Mouse (Mus musculus) ES-E14 (cell line): ENCODE data around the gene Slc39a9.

Experiments used
- HCFC1 ChIP-seq: IDR thresholded peaks from 2 replicates; pipeline ENCODE4 v1.6.1; 2012; ENCODE audit warnings: low read length, inconsistent platforms, borderline replicate concordance; ENCODE audit not compliant: insufficient read depth
- MAFK ChIP-seq: IDR thresholded peaks from 2 replicates; pipeline ENCODE4 v1.6.1; 2014; ENCODE audit warnings: mild to moderate bottlenecking, low read depth, low read length, inconsistent platforms; ENCODE audit not compliant: insufficient read depth

DNA sequence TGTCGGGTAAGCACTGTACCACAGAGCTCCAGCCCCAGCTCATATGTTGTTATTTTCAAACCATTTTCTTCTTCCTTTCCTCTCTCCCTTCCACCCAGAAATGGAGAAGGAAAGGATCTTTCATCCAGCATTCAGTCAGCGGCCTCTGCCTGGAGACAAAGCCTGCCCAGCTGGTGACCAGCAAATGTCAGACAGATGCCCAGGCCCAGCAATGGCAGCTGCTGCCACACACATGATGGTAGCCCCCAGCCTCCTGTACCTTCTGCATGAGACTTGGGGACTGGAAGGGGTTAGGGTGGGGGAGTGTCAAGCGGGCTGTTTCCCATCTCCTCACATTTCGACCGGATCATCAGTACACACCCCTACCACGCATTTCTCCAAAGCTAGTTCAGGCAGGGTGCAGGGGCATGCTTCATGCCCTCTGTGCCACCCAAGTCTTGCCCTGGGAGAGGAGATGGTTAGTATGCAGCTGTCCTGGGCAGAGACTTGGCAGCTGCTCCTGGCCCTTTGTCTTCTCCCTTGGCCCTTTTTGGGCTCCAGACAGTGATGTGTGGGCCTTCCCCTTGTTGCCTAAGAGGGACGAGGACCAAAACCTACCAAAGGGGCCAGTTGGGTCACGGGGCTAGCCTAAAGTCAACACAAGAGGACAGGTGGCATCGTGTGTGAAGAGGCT, 42.0 kb upstream of the Slc39a9 start:
- no peak for TF ChIP-seq MAFK
- TF ChIP-seq HCFC1, result no peak
